Mouse (Mus musculus): Measurements from ENCODE around the gene Cideb.

DNA sequence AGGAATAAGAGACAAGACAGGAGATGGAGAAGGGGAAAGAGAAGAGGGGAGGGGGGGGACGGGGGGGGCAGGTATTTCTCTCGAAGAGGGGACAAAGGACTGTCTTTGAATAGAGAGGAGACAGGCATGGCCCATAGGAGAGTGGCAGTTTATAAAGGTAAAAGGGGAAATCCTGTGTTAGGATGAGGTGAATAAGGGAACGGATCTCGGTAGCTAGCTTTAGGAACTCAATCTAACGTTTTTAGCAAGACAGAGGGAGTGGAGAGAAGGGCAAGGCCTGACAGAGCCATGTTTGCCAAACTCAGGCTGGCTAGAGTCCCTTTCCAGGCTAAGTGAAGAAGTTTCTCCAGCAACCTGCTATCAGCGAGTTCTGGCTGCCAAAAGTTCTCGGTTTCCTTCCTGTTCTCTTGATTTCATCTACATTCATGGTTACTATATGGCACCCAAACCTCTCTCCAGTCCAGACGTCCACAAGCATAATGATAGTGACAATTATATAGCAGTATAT is 35.8 kb downstream of the Cideb start:
- TF ChIP-seq CTCF (IDR thresholded peaks at IDR 0.05; ENCODE audit: control insufficient read depth, insufficient read depth, insufficient read length) (no peak), MYOD1 (IDR thresholded peaks at IDR 0.05; ENCODE audit: control insufficient read depth, insufficient read length, low read depth) (no peak), MAX (IDR thresholded peaks at IDR 0.05) (no peak), MYOG (IDR thresholded peaks at IDR 0.05; ENCODE audit: control insufficient read depth, extremely low read depth, insufficient read length) (no peak)
